In genomic region chr5:125745727-125746126, GRCm38 (mm10) we compare ENCODE assay signal across 9 mouse cellular contexts.
A peak's percentile ranks its signal among the peaks of the same experiment; 100 is the strongest.
DNase-seq lines count a peak whose midpoint lies in the region; ATAC-seq and TF ChIP-seq lines count a peak whose summit lies in the region.
"Had no signal": no experiment of that assay in that cellular context is flagged by ENCODE, and none has a peak within 500 bp of the region (broad histone marks: within the 10 kb centered on the region; RNA-seq: fewer than 3 reads in every experiment).

No protein-coding gene starts in this region.

- TF ChIP-seq CTCF in ES-Bruce4 (IDR thresholded peaks at IDR 0.05; ENCODE audit: low read depth, low read length), result peak; percentile 44

- no peak overlapping the region for H3K4me2 ChIP-seq in kidney, embryonic 16.5 days (replicated peaks; ENCODE audit: low read depth, low read length)
- H3K4me2 ChIP-seq: liver, embryonic 11.5 days had no signal

- no peak for TF ChIP-seq POLR2A in ES-Bruce4 (IDR thresholded peaks at IDR 0.05; ENCODE audit: insufficient read depth, low read length)

- no peak overlapping the region for H3K27ac ChIP-seq in kidney, embryonic 16.5 days (ENCODE audit: low read length)
- no peak overlapping the region for H3K27ac ChIP-seq in ES-Bruce4 (ENCODE audit: insufficient read depth, low read length)

- no peaks in the 10 kb centered on the region for H3K27me3 ChIP-seq in kidney, embryonic 16.5 days (ENCODE audit: insufficient read depth, low read length)
- no peaks in the 10 kb centered on the region for H3K27me3 ChIP-seq in ES-Bruce4 (ENCODE audit: control insufficient read depth, insufficient read depth, low read length, poor library complexity, severe bottlenecking)

- peak; percentile 45 to 47 for DNase-seq in kidney, postnatal 4 days
- peak; percentile 46 for DNase-seq in NIH3T3 (ENCODE audit: low read depth)
- DNase-seq in urinary bladder, postnatal 25 days (ENCODE audit: low spot score), result no peak
- DNase-seq in cerebellum, postnatal 36 days, result no peak
- DNase-seq: kidney, adult 9 months had no signal

- no peak for TF ChIP-seq EP300 in ES-Bruce4 (IDR thresholded peaks at IDR 0.05; ENCODE audit: insufficient read depth, low read depth, low read length)

- no peak overlapping the region for H3K9ac ChIP-seq in kidney, embryonic 16.5 days (replicated peaks; ENCODE audit: low read length)
- no peak overlapping the region for H3K9ac ChIP-seq in ES-Bruce4 (ENCODE audit: low read depth, poor library complexity, severe bottlenecking)

- WGBS in kidney, embryonic 16.5 days, result 63% methylated on average over 7 of the region's 7 CpGs

- no peak for ATAC-seq in kidney, embryonic 16.5 days (ENCODE audit: low FRiP score, low TSS enrichment)
- ATAC-seq in granulocyte monocyte progenitor cell, adult 5-6 weeks (replicated peaks; ENCODE audit: poor library complexity, severe bottlenecking), result peak; percentile 40; the same call in 1 of the 2 replicates

- H3K4me3 ChIP-seq in kidney, embryonic 16.5 days (ENCODE audit: low read length), result no peak overlapping the region
- no peak overlapping the region for H3K4me3 ChIP-seq in ES-Bruce4 (ENCODE audit: low read depth, low read length)

- no peaks in the 10 kb centered on the region for H3K4me1 ChIP-seq in kidney, embryonic 16.5 days (ENCODE audit: insufficient read depth, low read length)
- no peaks in the 10 kb centered on the region for H3K4me1 ChIP-seq in ES-Bruce4 (ENCODE audit: control insufficient read depth, insufficient read depth, low read length)

- no peaks in the 10 kb centered on the region for H3K36me3 ChIP-seq in kidney, embryonic 16.5 days (ENCODE audit: insufficient read depth, low read length)
- no peaks in the 10 kb centered on the region for H3K36me3 ChIP-seq in ES-Bruce4 (ENCODE audit: control insufficient read depth, insufficient read depth, low read length, poor library complexity, severe bottlenecking)

- 0 out of 2 replicates have a peak, but pooled peaks cover 5% of the 10 kb centered on the region for H3K9me3 ChIP-seq in kidney, embryonic 16.5 days (ENCODE audit: low read length)
- H3K9me3 ChIP-seq in ES-Bruce4 (replicated peaks; ENCODE audit: control insufficient read depth, insufficient read depth, low read length, poor library complexity, severe bottlenecking), result no peaks in the 10 kb centered on the region

Comparison
In these comparisons a context has a peak if more than half of its experiments do, and no peak if none do; other contexts are left out.
1. DNase-seq: peak in kidney, postnatal 4 days (2 of 2) and NIH3T3 (single experiment); none in urinary bladder, postnatal 25 days (single experiment) and cerebellum, postnatal 36 days (0 of 2).